Mouse (Mus musculus) heart, embryonic 15.5 days (tissue): ENCODE results near the gene Camta2. TPM values are rescaled to one million over a fixed set of nuclear protein-coding genes. Genes with fewer than 3 reads are reported as not detected.

Source experiments
- ATAC-seq: fragments of 200-750 bp; cut with Nextera tagmentation; replicated peaks from 2 replicates; pipeline ENCODE4 v1.8.0; 2017; ENCODE audit warnings: low read depth, moderate TSS enrichment; ENCODE audit not compliant: insufficient number of reproducible peaks, insufficient read depth, low FRiP score
- H3K27ac ChIP-seq: fragments of 300-500 bp; sonication (generic); 2 replicates; pipeline ENCODE4 v1.5.1; 2015; ENCODE audit warnings: mild to moderate bottlenecking, inconsistent platforms
- H3K27me3 ChIP-seq: fragments of 300-500 bp; sonication (generic); 2 replicates; pipeline ENCODE4 v1.6.1; 2015; ENCODE audit warnings: inconsistent platforms
- H3K36me3 ChIP-seq: fragments of 300-500 bp; sonication (generic); 2 replicates; pipeline ENCODE4 v1.6.1; 2015; ENCODE audit warnings: mild to moderate bottlenecking, inconsistent platforms
- H3K4me1 ChIP-seq: fragments of 300-500 bp; sonication (generic); replicated peaks from 2 replicates; pipeline ENCODE4 v1.6.1; 2015; ENCODE audit warnings: inconsistent platforms
- H3K4me2 ChIP-seq: fragments of 300-500 bp; sonication (generic); 2 replicates; pipeline ENCODE4 v1.6.1; 2015; ENCODE audit warnings: inconsistent platforms, mild to moderate bottlenecking, moderate library complexity
- H3K4me3 ChIP-seq: fragments of 300-500 bp; sonication (generic); 2 replicates; pipeline ENCODE4 v1.5.1; 2015; ENCODE audit warnings: mild to moderate bottlenecking, inconsistent platforms
- H3K9ac ChIP-seq: fragments of 300-500 bp; sonication (generic); 2 replicates; pipeline ENCODE4 v1.6.1; 2015; ENCODE audit warnings: mild to moderate bottlenecking, inconsistent platforms
- H3K9me3 ChIP-seq: fragments of 300-500 bp; sonication (generic); replicated peaks from 2 replicates; pipeline ENCODE4 v1.6.1; 2016; ENCODE audit warnings: inconsistent platforms
- WGBS: fragments of 180-500 bp; shearing (Covaris S2); methylation state at CpG from one replicate; pipeline ENCODE4 v1.1.7; 2015; ENCODE audit warnings: mixed read lengths; 5-methylcytosine and 5-hydroxymethylcytosine counted together
- polyA plus RNA-seq: library from polyadenylated mRNA; unstranded; fragments of >200 nt; fragmentation: Nextera tagmentation; extraction: Ambion mirVana; gene quantifications from 2 replicates; pipeline ENCODE4 v1.2.1, GENCODE M21; 2015

Camta2 gene
- polyA plus RNA-seq, 1 experiment from 2014 or later = 11.3 TPM

DNA sequence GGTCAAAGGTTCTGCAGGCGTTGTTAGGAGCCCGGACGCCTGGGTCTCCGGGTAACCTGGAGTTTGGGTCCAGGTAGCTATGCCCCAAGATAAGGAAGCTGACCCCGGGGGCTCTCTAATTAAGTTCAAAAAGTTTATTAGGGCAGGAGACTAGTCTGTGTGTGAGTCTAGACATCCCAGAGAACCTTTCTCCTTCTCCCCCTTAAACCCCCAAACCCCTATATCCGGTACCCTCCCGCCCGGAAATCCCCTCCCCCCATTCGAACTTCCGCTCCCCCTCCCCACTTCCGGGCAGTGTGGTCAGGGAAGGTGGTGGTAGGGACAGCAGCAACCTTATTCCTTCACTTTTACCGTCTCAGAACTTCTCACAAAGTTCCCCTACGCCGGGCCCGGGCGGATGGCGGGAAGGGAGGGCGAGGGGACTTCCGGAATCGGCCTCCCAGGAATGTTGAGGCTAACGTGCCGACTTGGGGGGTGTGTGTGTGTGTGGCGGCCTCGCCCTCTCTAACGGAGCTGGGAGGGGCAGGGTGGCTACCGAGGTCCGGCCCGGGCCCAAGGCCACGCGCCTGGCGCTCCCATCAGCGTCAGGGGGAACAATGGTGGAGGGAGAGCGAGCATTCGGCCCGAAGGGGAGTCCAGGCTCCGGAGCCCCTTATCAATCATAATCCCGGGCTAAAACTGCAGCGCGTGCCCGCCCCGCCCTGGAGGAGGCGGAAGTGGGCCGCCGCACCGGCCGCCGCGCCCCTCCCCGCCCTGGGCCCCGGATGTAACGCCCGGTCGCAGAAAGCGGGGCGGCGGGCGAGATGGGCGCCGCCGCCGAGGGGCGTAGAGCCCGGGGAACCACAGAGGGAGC, 34.3 kb downstream of the Camta2 start:
- Histone ChIP-seq H3K27ac (peak overlapping the region; percentile 99), H3K9me3 (no peaks in the 10 kb centered on the region), H3K4me3 (peak overlapping the region; percentile 98), H3K9ac (peak overlapping the region; percentile 100), H3K27me3 (no peaks in the 10 kb centered on the region), H3K36me3 (peaks cover 37% of the 10 kb centered on the region), H3K4me1 (peaks cover 74% of the 10 kb centered on the region), H3K4me2 (peak overlapping the region; percentile 93)
- peak; percentile 27 for ATAC-seq
- WGBS = under 1% methylated on average over 60 of the region's 63 CpGs

DNA sequence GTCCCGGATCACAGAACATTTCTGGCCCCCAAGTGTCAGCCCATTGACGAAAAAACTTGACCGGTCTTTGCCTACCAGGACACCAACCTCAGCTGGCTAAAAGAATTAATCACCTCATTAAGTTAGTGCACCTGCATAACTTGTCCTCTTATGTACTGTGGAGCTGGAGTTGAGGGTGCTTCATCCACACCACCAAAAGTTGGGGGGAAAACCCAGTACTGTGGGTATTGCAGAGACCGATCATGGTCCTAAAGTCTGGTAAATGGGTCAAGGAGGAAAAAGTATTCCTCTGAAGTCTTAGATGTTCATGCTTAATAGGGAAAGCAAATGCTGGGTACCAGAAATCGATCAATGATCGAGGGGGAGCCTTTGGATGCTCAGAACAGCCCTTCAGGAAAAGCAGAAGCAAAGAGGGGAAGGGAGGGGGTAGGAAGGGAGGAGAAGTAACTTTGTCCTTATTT, 35.0 kb downstream of the Camta2 start:
- H3K36me3 ChIP-seq = peaks cover 37% of the 10 kb centered on the region
- no peaks in the 10 kb centered on the region for H3K27me3 ChIP-seq
- peaks cover 74% of the 10 kb centered on the region for H3K4me1 ChIP-seq
- peak overlapping the region; percentile 100 for H3K9ac ChIP-seq
- H3K4me3 ChIP-seq = peak overlapping the region; percentile 98
- H3K4me2 ChIP-seq = peak overlapping the region; percentile 93
- 34% methylated on average over 6 of the region's 6 CpGs for WGBS
- no peak for ATAC-seq
- H3K27ac ChIP-seq = peak overlapping the region; percentile 99
- no peaks in the 10 kb centered on the region for H3K9me3 ChIP-seq

DNA sequence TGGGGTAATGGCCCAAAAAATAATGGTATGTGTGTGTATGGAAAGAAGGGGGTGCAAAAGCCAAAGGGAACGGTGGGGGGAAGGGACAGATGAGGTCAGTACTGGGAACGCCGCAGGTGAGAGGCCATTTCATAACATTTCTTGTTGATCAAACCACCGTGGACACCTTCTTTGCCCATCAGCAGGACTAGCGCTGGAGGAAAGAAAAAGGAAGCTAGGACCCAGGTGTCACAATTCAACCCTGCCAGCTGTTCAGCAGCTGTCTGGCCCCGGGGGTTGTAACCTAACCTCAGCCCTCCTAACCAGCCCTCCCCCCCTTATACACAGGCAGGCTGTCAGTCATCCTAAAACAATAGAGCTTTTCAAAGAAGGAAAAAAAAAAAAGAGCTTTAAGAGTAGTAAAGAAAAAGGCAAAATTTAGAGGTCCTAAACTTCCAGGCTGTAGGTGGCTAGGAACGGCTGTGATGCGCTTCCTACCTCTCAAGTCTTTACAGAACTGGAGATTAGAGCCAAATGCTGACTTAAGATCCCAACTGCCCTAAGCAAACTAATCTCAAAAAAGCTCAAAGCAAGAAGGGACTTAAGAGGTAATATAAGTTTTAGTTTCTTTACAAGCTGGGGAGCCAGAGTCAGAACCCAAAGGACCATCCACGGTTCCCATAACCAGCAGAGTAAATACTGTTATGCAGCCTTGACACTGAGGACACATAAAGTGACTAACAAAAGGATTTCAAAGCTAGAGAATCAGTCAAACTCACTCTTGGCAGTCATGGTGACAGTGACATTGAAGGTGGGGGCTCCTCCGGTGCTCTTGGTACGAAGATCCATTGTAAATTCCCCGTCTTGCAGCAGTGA, 35.6 kb downstream of the Camta2 start:
- Histone ChIP-seq H3K27ac (peak overlapping the region; percentile 99), H3K36me3 (peaks cover 37% of the 10 kb centered on the region), H3K27me3 (no peaks in the 10 kb centered on the region), H3K9me3 (no peaks in the 10 kb centered on the region), H3K4me3 (peak overlapping the region; percentile 98), H3K4me2 (peak overlapping the region; percentile 93), H3K4me1 (peaks cover 72% of the 10 kb centered on the region), H3K9ac (peak overlapping the region; percentile 100)
- WGBS = 47% methylated on average over 12 of the region's 12 CpGs
- no peak for ATAC-seq

DNA sequence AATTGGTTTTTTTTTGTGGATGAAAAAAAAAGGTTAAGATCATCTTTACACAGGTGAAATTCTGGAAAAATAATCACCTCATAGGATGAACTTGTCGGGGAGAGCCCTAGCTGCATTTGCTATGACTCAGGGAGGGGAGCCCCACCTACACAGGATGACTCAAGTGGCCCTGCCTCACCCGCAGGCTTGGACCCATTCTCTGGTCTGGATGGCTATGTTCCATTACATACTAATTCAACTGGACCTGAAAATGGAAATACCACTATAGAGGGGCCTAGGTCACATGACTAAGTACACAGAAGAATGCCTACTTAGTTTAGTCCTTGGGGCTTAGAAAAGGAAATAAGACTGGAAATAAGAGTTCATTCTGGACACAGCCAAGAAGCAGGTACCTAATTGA, 36.5 kb downstream of the Camta2 start:
- no peak for ATAC-seq
- 0 out of 2 replicates have a peak overlapping the region, but pooled peaks have one; percentile 6 for H3K4me3 ChIP-seq
- peaks cover 37% of the 10 kb centered on the region for H3K36me3 ChIP-seq
- H3K9ac ChIP-seq = no peak overlapping the region
- no peaks in the 10 kb centered on the region for H3K27me3 ChIP-seq
- H3K4me1 ChIP-seq = peaks cover 63% of the 10 kb centered on the region
- H3K9me3 ChIP-seq = no peaks in the 10 kb centered on the region
- peak overlapping the region; percentile 28; the same call in 1 of the 2 replicates for H3K27ac ChIP-seq
- WGBS = 43% methylated on average over 2 of the region's 2 CpGs
- peak overlapping the region; percentile 93 for H3K4me2 ChIP-seq

DNA sequence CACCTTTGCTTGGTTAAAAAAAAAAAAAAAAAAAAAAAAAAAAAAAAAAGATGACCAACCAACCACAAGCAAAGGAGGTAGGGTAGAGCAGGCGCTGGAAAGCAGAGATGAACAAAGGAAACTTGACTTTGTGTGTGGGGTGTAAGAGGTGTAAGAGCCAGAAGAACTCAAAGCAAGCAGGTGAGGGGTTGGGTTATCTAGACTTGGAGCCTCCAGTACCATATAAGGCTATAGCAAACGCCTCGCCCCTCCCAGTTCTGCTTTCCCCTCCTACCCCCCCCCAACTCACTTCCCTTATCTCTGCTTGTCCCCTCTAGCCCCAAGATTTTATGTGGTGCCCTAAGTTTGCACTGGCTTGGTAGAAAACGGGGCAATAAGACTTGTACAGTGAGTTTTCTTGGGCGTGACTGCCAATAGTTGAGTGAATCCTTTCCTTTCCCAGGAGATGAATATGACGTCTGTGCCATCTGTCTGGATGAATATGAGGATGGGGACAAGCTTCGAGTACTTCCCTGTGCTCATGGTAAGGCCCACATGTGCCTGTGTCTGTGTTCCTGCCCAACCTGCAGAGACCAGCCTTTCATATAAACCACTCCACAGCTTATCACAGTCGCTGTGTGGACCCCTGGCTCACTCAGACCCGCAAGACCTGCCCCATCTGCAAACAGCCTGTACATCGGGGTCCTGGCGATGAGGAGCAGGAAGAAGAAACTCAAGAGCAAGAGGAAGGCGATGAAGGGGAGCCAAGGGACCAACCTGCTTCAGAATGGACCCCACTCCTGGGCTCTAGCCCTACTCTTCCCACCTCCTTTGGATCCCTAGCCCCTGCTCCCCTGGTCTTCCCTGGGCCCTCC, 37.4 kb downstream of the Camta2 start:
- Histone ChIP-seq H3K4me2 (peak overlapping the region; percentile 7; the same call in 1 of the 2 replicates), H3K27me3 (no peaks in the 10 kb centered on the region), H3K36me3 (peaks cover 37% of the 10 kb centered on the region), H3K4me1 (peaks cover 62% of the 10 kb centered on the region), H3K27ac (peak overlapping the region; percentile 28), H3K9ac (no peak overlapping the region), H3K9me3 (no peaks in the 10 kb centered on the region), H3K4me3 (no peak overlapping the region)
- ATAC-seq = no peak
- WGBS = 64% methylated on average over 12 of the region's 12 CpGs

DNA sequence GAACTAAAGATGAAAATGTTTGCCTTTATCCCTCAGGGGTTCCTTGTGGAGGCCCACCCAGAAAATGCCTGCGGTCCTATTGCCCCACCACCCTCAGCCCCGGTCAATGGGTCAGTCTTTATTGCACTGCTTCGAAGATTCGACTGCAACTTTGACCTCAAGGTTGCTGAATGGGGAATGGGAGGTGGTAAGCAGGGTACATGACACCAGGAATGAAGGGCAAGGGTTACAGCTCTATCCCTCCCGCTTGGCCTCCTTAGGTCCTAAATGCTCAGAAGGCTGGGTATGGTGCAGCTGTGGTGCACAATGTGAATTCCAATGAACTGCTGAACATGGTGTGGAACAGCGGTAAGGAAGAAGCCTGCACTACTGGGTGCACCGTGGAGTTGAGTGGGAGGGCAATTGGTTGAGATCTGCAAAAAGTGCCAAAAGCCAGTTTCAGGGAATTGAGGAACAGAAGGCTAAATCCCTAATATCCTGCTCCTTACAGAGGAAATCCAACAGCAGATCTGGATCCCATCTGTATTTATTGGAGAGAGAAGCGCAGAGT, 38.6 kb downstream of the Camta2 start:
- 0 out of 2 replicates have a peak overlapping the region, but pooled peaks have one; percentile 4 for H3K9ac ChIP-seq
- H3K36me3 ChIP-seq = peaks cover 47% of the 10 kb centered on the region
- no peaks in the 10 kb centered on the region for H3K9me3 ChIP-seq
- 0 out of 2 replicates have a peak overlapping the region, but pooled peaks have one; percentile 5 for H3K27ac ChIP-seq
- no peaks in the 10 kb centered on the region for H3K27me3 ChIP-seq
- peaks cover 66% of the 10 kb centered on the region for H3K4me1 ChIP-seq
- no peak overlapping the region for H3K4me3 ChIP-seq
- ATAC-seq = no peak
- 76% methylated on average over 8 of the region's 8 CpGs for WGBS
- peak overlapping the region; percentile 2; the same call in 1 of the 2 replicates for H3K4me2 ChIP-seq

DNA sequence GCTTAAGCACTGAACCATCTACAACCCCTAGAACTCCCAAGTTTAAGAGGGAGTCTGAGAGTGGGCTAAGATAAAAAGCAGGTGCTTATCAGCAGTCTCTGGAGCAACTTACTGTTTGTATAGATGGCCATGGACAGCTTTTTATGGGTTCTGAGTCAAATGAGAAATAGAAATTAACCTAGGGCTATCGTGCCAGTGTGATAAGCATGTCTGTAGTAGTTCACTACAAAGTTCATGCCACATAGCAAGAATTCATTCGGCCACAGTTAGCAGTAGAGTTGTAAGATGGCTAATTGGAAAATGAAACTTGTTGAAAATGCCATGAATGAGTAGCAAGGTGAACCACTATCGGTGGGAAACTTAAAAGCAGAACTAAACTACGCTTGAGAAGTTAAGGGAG, 39.4 kb downstream of the Camta2 start:
- Histone ChIP-seq H3K9me3 (no peaks in the 10 kb centered on the region), H3K36me3 (peaks cover 50% of the 10 kb centered on the region), H3K9ac (peak overlapping the region; percentile 79), H3K4me3 (peak overlapping the region; percentile 72), H3K4me1 (peaks cover 66% of the 10 kb centered on the region), H3K27ac (0 out of 2 replicates have a peak overlapping the region, but pooled peaks have one; percentile 95), H3K27me3 (no peaks in the 10 kb centered on the region), H3K4me2 (peak overlapping the region; percentile 85)
- no peak for ATAC-seq
- 69% methylated on average over 4 of the region's 4 CpGs for WGBS

DNA sequence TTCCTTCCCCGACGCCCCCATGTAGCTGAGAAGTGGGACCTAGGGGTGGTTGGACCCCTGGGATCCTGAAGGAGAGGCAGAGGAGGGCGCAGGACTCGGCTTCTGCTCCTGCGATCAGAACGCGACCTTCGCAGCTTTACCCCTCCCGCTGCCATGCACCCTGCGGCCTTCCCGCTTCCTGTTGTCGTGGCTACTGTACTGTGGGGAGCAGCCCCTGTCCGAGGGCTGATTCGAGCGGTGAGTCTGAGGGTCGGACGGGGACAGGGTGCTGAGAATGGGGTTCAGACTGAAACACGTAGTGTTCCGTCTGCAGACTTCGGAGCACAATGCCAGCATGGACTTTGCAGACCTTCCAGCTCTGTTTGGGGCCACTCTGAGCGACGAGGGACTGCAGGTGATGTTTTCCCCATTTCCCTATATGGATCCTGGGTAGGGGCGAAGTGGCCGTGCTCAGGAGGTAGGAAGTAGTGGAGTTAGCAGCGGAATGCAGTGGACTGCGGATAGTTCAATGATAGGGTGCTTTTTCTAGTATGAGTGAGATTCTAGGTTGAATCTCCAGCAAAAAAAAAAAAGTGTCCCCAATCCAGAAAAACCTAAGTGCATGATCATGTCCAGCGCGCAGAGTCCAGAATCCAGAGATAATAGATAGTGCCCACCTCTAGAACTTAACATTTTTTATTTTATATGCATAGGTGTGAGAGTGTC, 40.0 kb downstream of the Camta2 start:
- H3K36me3 ChIP-seq = peaks cover 49% of the 10 kb centered on the region
- H3K4me3 ChIP-seq = peak overlapping the region; percentile 72
- WGBS = 3% methylated on average over 28 of the region's 28 CpGs
- peaks cover 62% of the 10 kb centered on the region for H3K4me1 ChIP-seq
- H3K9me3 ChIP-seq = no peaks in the 10 kb centered on the region
- ATAC-seq = no peak
- H3K9ac ChIP-seq = peak overlapping the region; percentile 79
- H3K27me3 ChIP-seq = no peaks in the 10 kb centered on the region
- H3K27ac ChIP-seq = peak overlapping the region; percentile 95
- peak overlapping the region; percentile 85 for H3K4me2 ChIP-seq

DNA sequence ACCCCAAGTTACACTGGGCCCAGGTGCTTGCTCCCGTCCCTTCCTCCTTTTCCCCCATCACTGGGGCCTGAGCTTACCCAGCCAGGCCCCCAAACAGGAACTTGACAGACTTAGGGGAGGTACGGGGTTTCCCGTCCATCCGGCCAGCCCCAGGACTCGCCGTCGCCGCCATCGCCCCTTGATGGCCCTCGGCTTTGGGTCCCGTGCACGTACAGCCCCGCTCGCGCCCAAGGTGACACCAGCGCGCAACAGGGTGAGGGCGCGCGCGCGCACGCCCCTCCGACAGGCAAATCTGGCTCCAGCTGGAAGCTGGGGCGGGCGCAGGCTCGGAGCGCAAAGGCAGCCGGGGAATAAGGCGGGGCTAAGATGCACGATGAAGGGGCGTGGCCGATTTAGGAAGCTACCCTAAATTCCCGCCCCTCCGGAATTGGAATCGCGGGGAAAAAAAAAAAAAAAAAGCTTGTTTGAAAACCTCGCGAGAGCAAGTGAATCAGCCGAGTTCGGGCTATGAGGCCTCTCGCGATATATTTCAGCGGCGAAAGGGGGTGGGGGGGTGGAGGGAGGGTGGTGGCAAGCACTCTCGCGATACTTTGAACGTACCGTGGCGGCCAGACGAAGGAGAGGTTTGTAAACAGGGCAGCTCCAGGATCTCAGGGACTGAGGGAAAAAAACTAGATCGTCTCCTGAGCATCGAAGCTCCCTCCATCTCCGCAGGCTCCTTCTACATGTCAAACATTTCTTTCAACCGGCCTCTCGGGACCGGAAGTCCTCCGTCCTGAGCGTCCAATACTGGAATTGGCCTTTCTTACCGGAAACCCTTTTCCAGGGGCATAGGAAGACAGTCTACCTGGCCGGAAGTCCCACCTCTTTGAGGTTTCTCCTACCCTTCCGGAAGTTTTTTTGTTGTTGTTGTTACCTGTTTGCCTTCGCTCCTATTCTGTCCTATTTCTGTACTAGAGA, 40.9 kb downstream of the Camta2 start, which contains the start of the genes Rnf167 and Slc25a11:
Rnf167 (plus strand) TSS at position 545 of the 960 bp plus-strand sequence.
Slc25a11 (minus strand) TSS at position 789 of the 960 bp plus-strand sequence.
- H3K4me1 ChIP-seq = peaks cover 53% of the 10 kb centered on the region
- H3K27ac ChIP-seq = peak within 1 kb of the TSS; percentile 95
- no peaks in the 10 kb centered on the region for H3K27me3 ChIP-seq
- H3K9me3 ChIP-seq = no peaks in the 10 kb centered on the region
- H3K9ac ChIP-seq = peak within 1 kb of the TSS; percentile 83
- peak; percentile 90 for ATAC-seq
- H3K4me3 ChIP-seq = peak within 1 kb of the TSS; percentile 72
- H3K36me3 ChIP-seq = peaks cover 40% of the 10 kb centered on the region
- under 1% methylated on average over 63 of the region's 63 CpGs for WGBS
- peak within 1 kb of the TSS; percentile 85 for H3K4me2 ChIP-seq
